Mouse (Mus musculus): Measurements from ENCODE around the gene Srd5a3.

DNA sequence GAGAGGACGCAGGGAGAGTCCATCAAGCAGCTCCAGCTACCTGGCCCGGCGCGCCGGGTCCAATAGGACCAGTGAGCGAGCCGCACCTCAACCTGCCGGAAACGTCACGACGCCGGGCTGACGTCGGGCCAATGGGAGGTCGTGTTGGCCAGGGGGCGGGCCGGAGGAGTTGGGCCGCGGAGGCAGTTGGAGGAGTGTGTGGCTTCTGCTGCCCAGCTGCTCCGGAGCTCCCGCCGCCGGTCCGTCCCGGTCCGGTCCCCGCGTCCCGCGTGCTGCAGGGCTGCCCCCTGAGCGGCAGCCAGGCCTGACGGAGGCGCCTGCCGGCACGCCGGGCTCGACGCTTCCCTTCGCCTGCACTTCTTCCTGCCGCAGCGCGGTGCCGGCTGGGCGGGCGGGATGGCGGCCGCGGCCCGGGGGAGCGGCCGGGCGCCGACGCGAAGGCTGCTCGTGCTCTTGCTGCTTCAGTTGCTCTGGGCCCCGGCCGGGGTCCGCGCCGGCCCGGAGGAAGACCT, 43.7 kb downstream of the Srd5a3 start, which contains the start of gene Tmem165:
- TF ChIP-seq EP300 (IDR thresholded peaks at IDR 0.05; ENCODE audit: low read depth) (no peak), CTCF (IDR thresholded peaks at IDR 0.05; ENCODE audit: low read depth) (no peak)

Measured in liver, postnatal 0 days (tissue).